Mouse (Mus musculus) ES-E14 (cell line): ENCODE data around the gene Xirp1. TPM values are rescaled to one million over a fixed set of nuclear protein-coding genes. Genes with fewer than 3 reads are reported as not detected.
A peak's percentile ranks its signal among the peaks of the same experiment; 100 is the strongest.

Experiments used
- DNase-seq: peaks from one replicate; pipeline ENCODE4 v3.0.0-alpha.2; 2013; ENCODE audit warnings: low read depth, low spot score
- H3K27ac ChIP-seq: 2 replicates; pipeline ENCODE4 v1.5.1; 2012; ENCODE audit warnings: low read depth, mild to moderate bottlenecking, low read length, moderate library complexity, mixed read lengths; ENCODE audit not compliant: poor library complexity, insufficient read depth, severe bottlenecking
- H3K36me3 ChIP-seq: 2 replicates; pipeline ENCODE4 v1.6.1; 2012; ENCODE audit warnings: mild to moderate bottlenecking, low read length, moderate library complexity, mixed read lengths; ENCODE audit not compliant: control insufficient read depth, poor library complexity, insufficient read depth, severe bottlenecking
- H3K4me1 ChIP-seq, 2 experiments: fragments of 150-350 bp in 1 of 2; sonication (generic) in 1 of 2; 2 replicates each; pipeline ENCODE4 v1.6.1; 2012; ENCODE audit warnings: low read length in 2 of 2, mild to moderate bottlenecking in 1 of 2, mixed read lengths in 1 of 2; ENCODE audit not compliant: control insufficient read depth in 2 of 2, insufficient read depth in 2 of 2, poor library complexity in 1 of 2
- H3K4me3 ChIP-seq, 2 experiments: fragments of 150-350 bp in 1 of 2; sonication (generic) in 1 of 2; 2 replicates each; pipeline ENCODE4 v1.5.1; 2012; ENCODE audit warnings: low read length in 2 of 2, low read depth in 1 of 2, mild to moderate bottlenecking in 1 of 2, mixed read lengths in 1 of 2; ENCODE audit not compliant: insufficient read depth in 1 of 2, poor library complexity in 1 of 2, severe bottlenecking in 1 of 2
- H3K9ac ChIP-seq: 2 replicates; pipeline ENCODE4 v1.6.1; 2012; ENCODE audit warnings: low read depth, mild to moderate bottlenecking, low read length, mixed read lengths; ENCODE audit not compliant: poor library complexity, insufficient read depth, severe bottlenecking
- H3K9me3 ChIP-seq: fragments of 150-350 bp; sonication (generic); 2 replicates; pipeline ENCODE4 v1.6.1; 2012; ENCODE audit warnings: low read depth, mild to moderate bottlenecking, low read length; ENCODE audit not compliant: control insufficient read depth, insufficient read depth
- CHD2 ChIP-seq: IDR thresholded peaks from 2 replicates; pipeline ENCODE4 v1.6.1; 2014; ENCODE audit warnings: mild to moderate bottlenecking, low read depth, low read length, inconsistent platforms
- HCFC1 ChIP-seq: IDR thresholded peaks from 2 replicates; pipeline ENCODE4 v1.6.1; 2012; ENCODE audit warnings: low read length, inconsistent platforms, borderline replicate concordance; ENCODE audit not compliant: insufficient read depth
- MAFK ChIP-seq: IDR thresholded peaks from 2 replicates; pipeline ENCODE4 v1.6.1; 2014; ENCODE audit warnings: mild to moderate bottlenecking, low read depth, low read length, inconsistent platforms; ENCODE audit not compliant: insufficient read depth
- ZC3H11A ChIP-seq: IDR thresholded peaks from 2 replicates; pipeline ENCODE4 v1.6.1; 2012; ENCODE audit warnings: low read depth, mild to moderate bottlenecking, inconsistent platforms, low read length, borderline replicate concordance
- ZNF384 ChIP-seq: IDR thresholded peaks from 2 replicates; pipeline ENCODE4 v1.6.1; 2012; ENCODE audit warnings: low read depth, low read length, inconsistent platforms
- in situ Hi-C, 2 experiments: fragments of 600-800 bp; cut with MboI; formaldehyde crosslinking; loops; one replicate each; pipeline ENCODE4 v1.15.1; 2025; ENCODE audit warnings: low sequenced_read_pairs in 2 of 2, inconsistent platforms in 1 of 2; ENCODE audit not compliant: unreplicated experiment in 2 of 2
- total RNA-seq: library from RNA; depleted of rRNA; stranded (reverse); fragments of 300-350 nt; gene quantifications from 2 replicates; pipeline ENCODE4 v1.2.3, GENCODE M21; 2012

Gene Xirp1
- total RNA-seq, 1 experiment, result 0.13 TPM

DNA sequence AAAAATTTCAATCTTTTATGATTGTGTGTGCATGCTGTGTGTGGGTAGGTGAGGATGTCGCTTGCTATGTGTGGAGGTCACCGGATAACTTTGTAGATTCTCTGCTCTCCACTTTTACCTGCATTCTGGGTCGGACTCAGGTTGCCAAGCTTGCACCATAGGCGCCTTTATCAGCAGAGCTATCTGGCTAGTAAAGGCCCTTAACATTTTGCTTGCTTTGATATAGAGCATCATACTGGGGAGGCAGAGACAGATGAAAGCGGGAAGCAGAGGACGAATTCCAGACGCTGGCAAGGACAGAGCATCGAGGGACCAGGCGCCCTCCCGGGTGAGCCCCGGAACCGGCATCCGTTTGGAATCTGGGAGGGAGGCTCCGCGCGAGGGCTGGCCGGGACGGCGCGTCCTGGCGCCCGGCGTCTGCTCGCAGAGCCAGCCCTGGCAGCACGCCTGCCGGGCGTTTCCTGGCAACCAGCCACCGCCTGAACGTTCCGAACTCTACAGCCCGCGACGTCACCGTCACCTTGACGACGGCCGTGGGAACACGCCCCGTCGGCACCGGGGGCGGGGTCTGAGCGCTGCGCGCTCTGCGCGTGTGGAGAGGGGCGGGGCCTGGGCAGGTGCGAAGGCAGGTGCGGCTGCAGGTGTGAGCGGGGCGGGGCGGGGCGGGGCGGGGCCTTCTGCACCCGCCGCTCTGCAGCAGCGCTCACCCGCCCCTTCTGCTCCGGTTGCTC is 12.5 kb downstream of the Xirp1 start:
- Histone ChIP-seq H3K27ac (peak overlapping the region; percentile 41; the same call in 1 of the 2 replicates), H3K9me3 (no peaks in the 10 kb centered on the region), H3K9ac (peak overlapping the region; percentile 67), H3K4me3 (peak overlapping the region; percentile 52 to 58), H3K4me1 (peaks cover 14 to 29% of the 10 kb centered on the region in 2 experiments), H3K36me3 (no peaks in the 10 kb centered on the region)
- in situ Hi-C loops, result no loop called here
- peak; percentile 93 for DNase-seq
- TF ChIP-seq ZNF384 (no peak), ZC3H11A (no peak)

DNA sequence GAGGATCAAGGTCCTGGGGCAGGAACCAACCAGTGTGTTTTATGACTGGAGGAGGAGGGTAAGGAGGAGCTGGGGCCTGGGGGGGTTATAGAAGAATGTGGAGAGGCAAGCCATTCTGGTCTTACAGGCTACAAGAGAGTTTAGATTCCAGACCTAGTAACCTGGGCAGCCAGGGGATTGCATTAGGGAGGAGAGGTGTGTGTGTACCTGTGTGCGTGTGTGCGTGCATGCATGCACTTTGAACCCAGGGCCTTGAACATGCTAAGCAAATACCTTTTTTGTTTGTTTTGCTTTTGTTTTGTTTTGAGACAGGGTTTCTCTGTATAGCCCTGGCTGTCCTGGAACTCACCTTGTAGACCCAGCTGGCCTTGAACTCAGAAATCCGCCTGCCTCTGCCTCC is 13.5 kb downstream of the Xirp1 start:
- Histone ChIP-seq H3K4me1 (peaks cover 14 to 32% of the 10 kb centered on the region in 2 experiments), H3K9me3 (no peaks in the 10 kb centered on the region), H3K27ac (peak overlapping the region; percentile 51; the same call in 1 of the 2 replicates), H3K9ac (no peak overlapping the region), H3K4me3 (no peak overlapping the region), H3K36me3 (no peaks in the 10 kb centered on the region)
- no peak for TF ChIP-seq ZNF384
- TF ChIP-seq CHD2, result no peak
- no peak for TF ChIP-seq HCFC1
- no peak for TF ChIP-seq ZC3H11A
- TF ChIP-seq MAFK, result no peak
- in situ Hi-C loops, result no loop called here
- no peak for DNase-seq

DNA sequence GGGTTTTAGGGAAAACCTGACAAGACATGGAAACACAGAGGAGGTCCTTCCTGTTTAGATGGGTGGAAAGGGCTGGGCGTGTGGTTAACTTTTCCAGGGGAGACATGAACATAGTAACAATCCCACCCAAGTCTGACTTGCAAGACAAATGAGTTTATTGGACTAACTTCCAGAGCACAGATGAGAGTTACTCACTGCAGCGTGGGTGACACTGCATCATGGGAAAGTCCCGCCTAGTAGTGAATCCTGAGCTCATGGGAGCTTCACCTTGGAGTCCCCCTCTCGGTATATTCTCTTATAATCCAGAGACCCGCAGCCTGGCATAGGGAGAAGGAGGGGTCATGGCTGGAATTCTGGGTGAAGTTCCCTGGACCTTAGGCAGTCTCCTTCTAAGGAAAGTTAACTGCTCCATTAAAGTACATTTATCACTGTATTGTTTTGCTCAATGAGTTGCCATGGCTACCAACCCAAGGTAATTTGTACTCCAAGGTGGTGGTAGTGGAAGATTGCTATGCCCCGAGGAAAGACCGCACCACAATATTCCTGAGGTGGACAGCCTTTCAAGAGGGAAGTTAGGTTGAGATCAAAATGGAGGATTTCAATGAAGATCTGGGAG is 14.1 kb downstream of the Xirp1 start:
- H3K36me3 ChIP-seq, result no peaks in the 10 kb centered on the region
- no peak overlapping the region for H3K4me3 ChIP-seq
- H3K9me3 ChIP-seq, result no peaks in the 10 kb centered on the region
- H3K27ac ChIP-seq, result peak overlapping the region; percentile 51; the same call in 1 of the 2 replicates
- no peak overlapping the region; the same call in 1 of the 2 replicates for H3K9ac ChIP-seq
- in situ Hi-C loops, result no loop called here
- no peak for TF ChIP-seq MAFK
- no peak for TF ChIP-seq ZC3H11A
- no peak for TF ChIP-seq CHD2
- TF ChIP-seq ZNF384, result no peak
- TF ChIP-seq HCFC1, result no peak
- peak; percentile 54 for DNase-seq
- H3K4me1 ChIP-seq, result peaks cover 14 to 32% of the 10 kb centered on the region in 2 experiments

DNA sequence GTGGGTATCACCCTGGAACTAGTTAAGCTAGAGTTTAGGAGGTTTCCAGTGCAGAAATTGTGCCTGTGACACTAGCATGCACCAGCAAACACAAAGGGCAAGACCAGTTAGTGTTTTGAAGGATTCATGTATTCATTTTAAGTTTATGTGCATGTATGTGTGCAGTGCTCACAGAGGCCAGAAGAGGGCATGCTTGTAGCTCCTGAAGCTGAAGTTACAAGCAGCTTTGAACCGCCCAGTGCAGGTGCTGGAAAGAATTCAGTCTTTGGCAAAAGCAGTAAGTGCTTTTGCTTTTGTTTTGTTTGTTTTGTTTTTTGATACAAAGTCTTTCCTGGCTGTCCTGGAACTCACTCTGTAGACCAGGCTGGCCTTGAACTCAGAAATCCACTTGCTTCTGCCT is 15.6 kb downstream of the Xirp1 start:
- H3K9me3 ChIP-seq, result no peaks in the 10 kb centered on the region
- no peak for DNase-seq
- no peak overlapping the region; the same call in 1 of the 2 replicates for H3K9ac ChIP-seq
- no peaks in the 10 kb centered on the region for H3K36me3 ChIP-seq
- TF ChIP-seq ZNF384 (no peak), CHD2 (no peak), MAFK (no peak), HCFC1 (no peak), ZC3H11A (no peak)
- 0 out of 2 replicates have a peak overlapping the region, but pooled peaks have one; percentile 8 for H3K27ac ChIP-seq
- in situ Hi-C loops, result no loop called here
- H3K4me1 ChIP-seq, result peaks cover 8 to 34% of the 10 kb centered on the region in 2 experiments; a peak in 3 of 4 replicates
- H3K4me3 ChIP-seq, result no peak overlapping the region

DNA sequence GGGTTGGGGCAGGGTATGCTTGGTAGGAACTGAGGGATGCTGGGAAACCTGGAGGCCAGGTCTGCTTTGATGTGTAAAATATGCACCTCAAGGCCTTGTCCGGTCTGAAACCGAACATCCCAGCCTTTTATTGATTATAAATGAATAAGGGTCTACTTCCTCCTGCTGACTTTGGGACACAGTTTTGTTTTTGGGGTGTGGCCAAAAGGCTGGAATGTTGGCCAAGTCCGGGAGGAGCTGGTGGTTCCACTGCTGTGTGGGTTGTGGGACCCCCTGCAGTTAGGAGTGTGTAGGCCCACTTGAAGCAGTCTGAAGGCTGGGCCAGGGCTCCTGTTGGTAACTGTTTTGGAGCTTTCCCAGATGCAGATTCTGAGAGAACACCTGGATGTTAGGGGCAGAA is 17.5 kb downstream of the Xirp1 start:
- in situ Hi-C loops, result no loop called here
- DNase-seq, result peak; percentile 77
- no peaks in the 10 kb centered on the region for H3K36me3 ChIP-seq
- H3K4me1 ChIP-seq, result peaks cover 7 to 34% of the 10 kb centered on the region in 2 experiments; a peak in 3 of 4 replicates
- H3K27ac ChIP-seq, result peak overlapping the region; percentile 95
- no peaks in the 10 kb centered on the region for H3K9me3 ChIP-seq
- TF ChIP-seq CHD2, result no peak
- no peak overlapping the region for H3K4me3 ChIP-seq
- H3K9ac ChIP-seq, result no peak overlapping the region; the same call in 1 of the 2 replicates
